Mouse (Mus musculus) testis, adult 2 months (tissue): ENCODE measurements around the gene Tsc2.

Experiments
- CTCF ChIP-seq: fragments of 200-500 bp; IDR thresholded peaks from 2 replicates; pipeline ENCODE4 v1.5.1; 2012; ENCODE audit warnings: low read depth, mild to moderate bottlenecking, inconsistent platforms, low read length, moderate library complexity; ENCODE audit not compliant: control insufficient read depth, insufficient read depth, insufficient replicate concordance
- POLR2A ChIP-seq: fragments of 200-500 bp; IDR thresholded peaks from 2 replicates; pipeline ENCODE4 v1.6.1; 2012; ENCODE audit warnings: low read depth, mild to moderate bottlenecking, inconsistent platforms, low read length, moderate library complexity; ENCODE audit not compliant: control insufficient read depth

DNA sequence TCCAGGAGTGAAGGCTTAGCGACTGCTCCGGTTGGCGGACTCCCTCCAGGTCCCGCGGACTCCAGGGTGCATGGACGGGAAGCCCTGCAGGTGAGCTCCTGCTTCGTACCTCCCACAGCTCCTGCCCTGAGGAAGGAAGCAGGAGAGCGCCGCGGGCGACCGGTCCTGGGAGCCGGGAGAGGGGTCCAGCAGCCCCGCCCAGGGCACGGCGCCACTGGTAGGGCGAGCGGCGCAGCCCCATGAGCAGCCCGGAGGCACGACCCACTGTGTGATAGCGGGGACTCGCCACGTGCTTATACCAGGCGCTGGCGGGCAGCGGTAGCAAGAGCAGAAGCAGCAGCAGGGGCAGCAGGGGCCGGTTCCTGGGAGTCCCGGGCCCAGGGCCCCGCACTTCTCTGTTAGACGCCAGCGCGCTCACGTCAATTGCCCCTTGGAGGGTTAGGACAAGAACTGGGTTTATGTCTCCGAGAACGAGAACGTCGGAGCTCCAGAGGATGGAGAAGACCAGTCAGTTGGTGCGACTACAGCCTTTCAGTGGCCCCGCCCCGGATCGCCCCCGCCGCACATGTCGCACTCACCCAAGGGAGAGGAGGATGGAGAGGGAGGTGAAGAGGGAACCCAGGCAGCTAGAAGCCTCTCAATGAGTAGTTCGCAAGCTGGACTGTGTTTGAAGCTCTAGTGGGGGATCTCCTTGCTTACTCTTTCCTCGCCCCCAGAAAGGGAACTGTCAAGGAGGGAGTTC is 25.8 kb upstream of the Tsc2 start, which contains the start of gene Npw:
- TF ChIP-seq CTCF (no peak), POLR2A (no peak)
